Mouse (Mus musculus) cortical plate, adult 2 months (tissue): ENCODE results near the gene Trim28.

Experiments
- CTCF ChIP-seq: fragments of 200-500 bp; IDR thresholded peaks from 2 replicates; pipeline ENCODE4 v1.5.1; 2011; ENCODE audit warnings: mild to moderate bottlenecking, control low read depth, low read length; ENCODE audit not compliant: insufficient read depth; ENCODE audit errors: extremely low read depth
- POLR2A ChIP-seq: fragments of 200-500 bp; IDR thresholded peaks from 2 replicates; pipeline ENCODE4 v1.6.1; 2011; ENCODE audit warnings: mild to moderate bottlenecking, low read length, control low read depth; ENCODE audit not compliant: insufficient read depth; ENCODE audit errors: extremely low read depth

DNA sequence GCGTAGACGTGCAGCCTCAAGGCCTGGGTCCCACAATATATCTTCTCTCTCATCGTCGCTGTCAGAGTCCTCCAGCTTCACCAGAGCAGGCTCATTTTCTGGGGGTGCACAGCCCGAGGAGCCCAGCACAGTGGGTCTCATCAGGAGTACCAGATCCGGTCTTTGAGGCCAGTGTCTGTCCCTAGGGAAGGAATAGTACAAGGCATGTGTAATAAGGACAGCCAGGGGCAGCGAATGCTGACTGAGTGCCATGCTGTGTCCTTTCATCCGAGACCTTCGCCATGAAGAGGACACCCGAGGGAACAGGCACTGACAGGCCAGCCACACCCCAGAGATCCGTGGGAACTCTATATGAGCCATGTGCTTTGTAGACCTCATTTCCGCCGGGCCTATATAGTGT is 54.1 kb downstream of the Trim28 start:
- TF ChIP-seq POLR2A: no peak
- no peak for TF ChIP-seq CTCF
